Mouse (Mus musculus) lung, postnatal 0 days (tissue): ENCODE measurements around the gene Hivep3.

Experiments used
- CTCF ChIP-seq: IDR thresholded peaks from 2 replicates; pipeline ENCODE4 v1.5.1; 2016; ENCODE audit warnings: antibody characterized with exemption, mild to moderate bottlenecking
- EP300 ChIP-seq: IDR thresholded peaks from 2 replicates; pipeline ENCODE4 v1.6.1; 2016; ENCODE audit warnings: antibody characterized with exemption, mild to moderate bottlenecking, control low read depth

- TF ChIP-seq EP300, result no peak
- TF ChIP-seq CTCF, result no peak
Measured at GRCm38 (mm10) chr4:120032320-120032983, 298.9 kb downstream of the Hivep3 start.
